Mouse (Mus musculus) thymus, postnatal 36 days (tissue): ENCODE results near the gene Wnt10b.
A peak's percentile ranks its signal among the peaks of the same experiment; 100 is the strongest.
"Not testable (repeated sequence)": the region's sequence is repeated elsewhere in the genome, so short reads cannot be mapped to it uniquely, and the experiment has no call there.

Experiments used
- DNase-seq, 2 experiments: peaks; one replicate each; pipeline ENCODE4 v3.0.0; 2022; ENCODE audit warnings: mixed read lengths in 2 of 2

Gene Wnt10b

DNA sequence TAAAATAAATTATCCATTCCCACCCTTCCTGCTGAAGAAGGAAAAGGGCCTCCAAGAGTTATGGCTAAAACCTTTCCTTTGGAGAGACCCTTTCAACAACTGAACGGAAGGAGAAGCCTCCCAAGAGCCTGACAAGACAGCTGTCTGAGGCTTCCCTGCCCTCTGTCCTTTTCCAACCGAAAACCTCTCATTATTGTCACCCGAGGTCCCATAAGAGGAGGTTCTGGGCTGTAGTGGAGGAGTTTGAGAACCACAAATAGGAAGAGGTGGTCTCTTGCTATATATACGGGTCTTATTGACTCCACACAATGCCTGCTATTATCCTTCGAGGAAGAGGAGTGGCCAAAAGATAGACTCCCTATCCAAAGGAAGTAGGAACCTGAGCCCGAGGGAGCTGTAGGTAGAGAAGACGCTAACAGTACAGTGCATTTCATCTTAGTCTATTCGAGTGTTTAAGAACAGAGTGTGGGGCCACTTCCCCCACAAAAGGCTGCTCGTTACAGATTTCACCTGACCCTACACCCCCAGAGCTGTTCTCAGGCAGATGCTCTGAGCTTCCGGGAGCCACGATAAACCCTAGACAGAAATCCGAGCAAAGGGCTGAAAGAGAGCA, 6.0 kb downstream of the Wnt10b start:
- DNase-seq, result no peak

DNA sequence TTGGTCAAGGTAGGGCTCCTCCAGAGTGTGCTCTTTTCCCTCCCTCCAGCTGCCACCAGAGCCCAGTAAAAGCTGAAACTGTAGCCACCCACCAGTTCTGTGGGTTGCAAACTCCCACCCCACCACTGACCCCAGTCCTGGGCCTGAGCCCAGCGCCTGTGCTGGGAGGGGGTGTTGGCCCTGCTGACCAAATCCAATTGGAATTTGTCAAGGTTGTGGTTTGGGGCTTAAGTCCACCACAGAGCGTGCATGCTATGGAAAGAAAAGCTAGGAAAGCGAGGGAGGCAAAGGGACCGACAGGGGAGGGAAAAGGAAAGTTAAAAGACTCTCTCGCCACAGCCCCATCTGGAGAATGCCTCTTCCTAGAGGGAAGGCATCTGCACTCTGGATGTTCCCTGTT, 9.7 kb downstream of the Wnt10b start:
- no peak for DNase-seq

DNA sequence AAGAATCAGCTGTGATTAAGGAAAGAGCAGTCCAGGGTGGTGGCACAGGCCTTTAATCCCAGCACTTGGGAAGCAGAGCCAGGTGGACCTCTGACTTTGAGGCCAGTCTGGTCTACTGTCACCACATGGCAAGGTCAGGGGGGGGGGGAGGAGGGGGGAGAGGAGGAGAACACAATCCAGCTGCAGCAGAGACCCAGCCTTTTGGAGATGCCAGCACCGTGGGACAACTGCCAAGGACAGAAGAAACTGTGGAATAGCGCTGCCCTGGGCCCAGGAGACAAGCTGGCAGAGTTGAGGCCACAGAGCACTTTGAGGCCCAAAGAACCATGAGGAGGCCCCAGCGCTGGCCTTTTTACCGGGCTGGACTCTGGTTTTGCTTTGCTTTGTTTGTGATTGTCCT, 12.0 kb downstream of the Wnt10b start:
- DNase-seq, result no peak

DNA sequence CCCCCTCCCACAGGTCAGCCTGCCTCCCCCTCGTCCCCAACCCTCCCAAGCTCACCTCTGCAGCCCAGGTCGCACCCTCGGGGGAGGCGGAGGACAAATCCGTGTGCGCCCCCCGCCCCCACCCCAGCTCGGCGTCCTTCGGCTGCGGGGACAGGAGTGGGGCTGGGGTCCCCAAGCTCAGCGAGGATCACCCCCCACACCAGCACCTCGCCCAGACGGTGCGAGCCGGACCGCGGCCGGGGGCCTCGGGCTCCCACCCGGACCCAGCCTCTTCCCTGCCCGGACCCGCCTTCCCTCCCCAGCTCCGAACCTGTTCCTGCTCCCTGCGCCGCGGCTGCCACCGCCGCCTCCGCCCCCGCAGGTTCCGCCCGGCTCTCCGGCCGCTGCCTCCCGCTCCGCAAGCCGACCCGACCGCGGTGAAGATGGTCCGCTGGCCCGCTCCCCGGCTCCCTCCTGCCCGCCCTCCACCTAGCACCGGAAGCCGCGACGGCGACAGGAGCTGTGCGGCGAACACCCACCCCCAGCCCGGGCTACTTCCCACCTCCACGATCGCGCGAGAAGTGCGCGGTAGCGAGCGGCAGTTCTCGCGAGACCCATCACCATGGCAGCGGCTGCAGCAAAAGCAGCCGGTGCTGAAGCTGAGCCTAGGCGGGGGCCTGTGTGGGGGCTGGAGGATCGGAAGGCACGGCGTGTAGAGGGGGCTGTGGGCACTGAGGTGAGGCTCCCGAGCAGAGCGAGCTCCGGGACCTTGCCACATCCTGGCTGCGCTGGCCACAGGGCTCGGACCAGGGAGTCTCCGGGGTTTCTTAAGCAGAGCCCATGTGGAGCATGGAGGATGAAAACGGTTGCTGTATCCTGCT, 15.1 kb downstream of the Wnt10b start, which contains the start of gene Arf3:
Gene Arf3 (minus strand): TSS at position 545 of the 860 bp plus-strand sequence.
- DNase-seq, result peak; percentile 98 to 99

DNA sequence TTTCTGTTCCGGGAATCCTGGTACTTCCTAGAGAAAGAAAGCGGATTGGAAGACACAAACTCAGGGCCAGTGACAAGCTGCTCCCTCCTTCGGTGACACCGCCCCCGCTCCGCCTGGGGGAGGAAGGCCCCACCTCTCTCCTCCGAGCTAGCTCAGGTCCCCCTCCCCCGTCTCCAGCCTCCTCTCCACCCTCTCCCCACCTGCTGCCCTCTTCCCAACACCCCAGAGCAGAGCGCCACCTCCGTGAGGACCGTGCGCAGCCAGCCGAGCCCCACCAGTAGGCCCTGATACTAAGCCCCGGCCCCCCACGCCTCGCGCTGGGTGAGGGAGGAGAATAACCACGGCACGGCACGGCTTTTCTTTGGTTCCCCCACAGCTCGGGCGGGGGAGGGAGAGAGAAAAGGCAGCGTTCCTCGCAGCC, 15.7 kb downstream of the Wnt10b start:
- DNase-seq, result peak; percentile 81 to 88

DNA sequence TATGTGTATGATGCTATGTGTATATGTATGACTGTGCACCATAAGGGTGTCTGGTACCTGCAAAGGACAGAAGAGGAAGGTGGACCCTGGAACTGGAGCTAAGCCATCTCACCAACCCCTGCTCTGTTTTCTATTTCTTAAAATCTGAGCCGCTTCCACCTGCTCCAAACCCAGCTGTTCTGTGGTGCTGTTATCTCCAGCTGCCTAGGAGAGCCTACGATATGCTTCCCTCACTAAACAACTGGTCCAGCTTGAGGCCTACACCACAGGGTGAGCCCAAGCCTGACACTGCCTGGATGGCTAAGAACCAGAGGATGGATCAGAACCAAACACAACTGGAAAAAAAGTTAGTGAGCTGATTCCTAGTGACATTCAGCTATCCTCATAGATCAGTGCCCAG, 23.8 kb downstream of the Wnt10b start:
- DNase-seq, result no peak

DNA sequence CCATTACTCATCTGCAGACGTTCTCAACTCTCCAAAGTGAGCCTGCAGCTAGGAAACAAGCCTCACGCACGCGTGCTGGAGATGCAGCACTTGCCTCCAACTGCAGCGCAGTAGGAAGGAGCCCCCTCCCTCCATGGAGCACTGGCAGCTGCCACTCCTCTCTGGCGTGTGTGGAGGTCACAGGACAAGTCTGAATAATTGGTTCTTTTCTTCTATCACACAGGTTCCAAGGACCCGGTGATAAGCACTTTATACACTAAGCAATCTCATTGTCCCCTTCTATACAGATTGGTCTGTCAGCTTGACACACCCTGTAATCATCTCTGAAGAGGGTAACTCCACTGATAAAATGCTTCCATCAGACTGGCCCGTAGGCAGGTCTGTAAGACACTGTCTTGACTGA, 24.9 kb downstream of the Wnt10b start:
- no peak for DNase-seq

DNA sequence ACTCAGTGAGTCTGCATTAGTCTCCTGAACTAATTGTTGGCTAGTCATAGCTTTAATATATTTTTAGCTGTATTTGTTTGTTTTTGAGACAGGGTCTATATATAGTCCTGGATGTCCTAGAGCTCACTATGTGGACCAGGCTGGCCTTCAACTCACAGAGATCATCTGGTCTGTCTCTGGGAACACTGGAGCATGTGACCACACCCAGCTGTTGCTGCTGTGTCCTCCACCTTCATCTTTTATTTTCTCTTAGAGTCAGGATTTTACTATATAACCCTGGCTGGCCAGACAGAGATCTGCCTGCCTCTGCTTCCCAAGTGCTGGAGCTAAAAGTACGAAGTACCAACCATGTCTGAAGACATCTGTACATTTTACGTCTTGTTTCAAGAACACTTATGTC, 28.9 kb downstream of the Wnt10b start:
- DNase-seq, result no peak

DNA sequence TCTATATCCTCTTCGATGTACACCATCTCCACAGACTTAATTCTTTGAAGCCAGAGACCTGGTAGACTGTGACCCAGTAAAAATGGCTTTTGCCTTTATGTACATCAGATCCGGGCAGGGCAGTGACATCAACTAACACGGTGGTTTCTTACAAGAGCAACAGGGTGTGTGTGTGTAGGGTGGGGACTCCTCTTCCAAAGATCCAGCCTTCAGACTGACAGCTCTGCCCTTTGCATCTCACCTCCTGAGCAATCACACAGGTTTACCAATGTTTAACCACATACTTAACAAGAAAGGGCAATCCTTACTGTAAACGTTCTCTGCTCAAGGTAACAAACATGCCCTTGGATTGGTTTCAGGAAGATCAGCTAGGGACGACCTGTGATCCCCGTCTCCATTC, 30.7 kb downstream of the Wnt10b start:
- DNase-seq, result no peak

DNA sequence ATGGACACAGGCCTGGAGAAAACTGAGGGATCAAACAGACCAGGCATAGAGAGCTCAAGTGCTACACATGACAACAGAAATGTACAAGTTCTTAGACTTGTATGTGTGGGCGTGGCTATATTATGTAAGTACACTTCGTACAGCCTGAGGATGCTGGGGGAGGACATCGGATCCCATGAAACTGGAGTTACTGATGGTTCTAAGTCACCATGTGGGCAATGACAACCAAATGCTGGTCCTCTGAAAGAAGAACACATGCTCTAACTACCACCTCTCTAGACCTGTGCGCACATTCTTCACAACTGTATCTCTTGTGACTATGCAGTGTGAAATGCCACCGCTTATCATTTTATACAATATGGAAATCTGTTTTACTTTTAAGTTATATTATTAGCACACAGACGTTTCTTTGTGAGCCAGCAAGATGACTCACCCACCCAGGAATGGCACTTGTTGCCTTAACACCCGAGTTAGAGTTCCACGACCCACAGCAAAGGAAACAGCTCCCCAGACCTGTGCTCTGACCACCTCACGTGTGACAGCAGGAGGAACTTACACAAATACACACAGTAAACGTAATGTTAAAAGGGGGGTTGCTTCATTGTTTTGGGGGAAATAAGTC, 31.5 kb downstream of the Wnt10b start:
- DNase-seq, result no peak

DNA sequence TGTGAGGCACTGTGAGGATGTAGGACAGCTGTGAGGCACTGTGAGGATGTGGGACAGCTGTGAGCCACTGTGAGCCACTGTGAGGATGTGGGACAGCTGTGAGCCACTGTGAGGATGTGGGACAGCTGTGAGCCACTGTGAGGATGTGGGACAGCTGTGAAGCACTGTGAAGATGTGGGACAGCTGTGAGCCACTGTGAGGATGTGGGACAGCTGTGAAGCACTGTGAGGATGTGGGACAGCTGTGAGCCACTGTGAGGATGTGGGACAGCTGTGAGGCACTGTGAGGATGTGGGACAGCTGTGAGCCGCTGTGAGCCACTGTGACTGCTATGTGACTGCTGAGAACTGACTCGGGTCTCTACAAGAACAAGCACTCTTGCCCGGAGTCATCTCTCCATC, 34.1 kb downstream of the Wnt10b start:
- not testable (repeated sequence) for DNase-seq

DNA sequence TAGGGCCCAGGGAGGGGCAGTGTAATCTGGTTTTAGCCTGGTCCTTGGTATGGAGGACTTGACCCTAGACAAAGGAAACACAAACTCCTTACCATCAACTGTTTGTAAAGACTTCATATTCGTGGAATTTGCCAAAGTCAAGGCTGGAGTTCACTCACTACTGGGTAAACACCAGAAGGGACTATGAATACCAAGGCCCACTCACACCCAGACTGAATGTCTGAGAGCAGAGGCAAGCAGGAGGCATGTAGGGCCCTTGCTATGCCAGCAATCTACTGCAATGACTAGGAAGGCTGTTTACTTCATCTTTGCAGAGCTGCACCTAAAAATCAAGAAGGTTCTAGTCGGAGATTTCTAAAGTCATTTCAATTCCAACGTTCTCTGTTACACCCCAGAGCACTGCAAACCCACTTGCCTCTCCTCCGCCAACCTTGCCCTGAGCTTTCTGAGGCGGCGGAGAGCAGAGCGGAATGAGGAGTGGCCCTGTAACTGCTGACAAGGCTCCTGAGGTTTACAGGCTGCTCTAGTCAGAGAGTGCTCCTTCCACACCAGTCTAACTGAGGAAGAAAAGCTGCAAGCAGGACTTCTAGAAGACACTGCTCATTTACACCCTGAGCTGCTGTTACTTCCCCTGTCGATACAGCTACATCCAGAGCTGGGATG, 35.1 kb downstream of the Wnt10b start:
- no peak for DNase-seq

DNA sequence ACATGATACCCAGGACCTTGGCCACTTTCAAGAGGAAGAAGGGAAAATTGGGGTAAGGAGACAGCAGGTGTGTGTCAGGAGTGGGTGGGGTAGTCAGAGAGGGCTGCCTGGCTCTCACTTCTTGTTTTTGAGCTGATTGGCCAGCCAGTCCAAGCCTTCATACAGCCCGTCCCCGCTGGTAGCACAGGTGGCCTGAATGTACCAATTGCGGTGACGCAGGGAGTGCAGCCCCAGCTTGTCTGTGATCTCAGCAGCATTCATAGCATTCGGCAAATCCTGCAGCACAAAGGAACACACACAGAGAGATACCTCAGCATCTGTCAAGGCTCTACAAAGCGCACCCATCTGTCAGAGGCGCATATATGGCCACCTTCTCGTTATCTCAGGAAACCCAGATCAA, 37.7 kb downstream of the Wnt10b start:
- no peak for DNase-seq

DNA sequence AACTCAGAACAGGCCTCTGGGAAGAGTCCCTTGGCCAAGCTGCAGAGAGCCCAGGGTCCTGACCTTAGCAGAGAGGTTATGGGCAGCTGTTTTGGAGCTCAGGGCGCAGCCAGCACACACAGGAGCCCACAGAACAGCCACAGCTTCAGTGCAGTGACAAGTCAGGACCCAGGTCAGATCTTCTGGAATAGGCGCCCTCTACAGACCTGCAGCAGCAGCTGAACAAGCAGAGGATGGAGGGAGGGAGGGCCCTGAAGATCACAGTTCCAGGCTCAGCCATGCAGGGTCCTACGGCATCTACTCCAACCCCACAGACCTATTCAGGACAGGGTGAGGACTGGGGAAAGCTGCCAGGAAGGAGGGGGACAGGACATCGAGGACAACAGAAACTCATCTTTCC, 39.2 kb downstream of the Wnt10b start:
- no peak for DNase-seq

DNA sequence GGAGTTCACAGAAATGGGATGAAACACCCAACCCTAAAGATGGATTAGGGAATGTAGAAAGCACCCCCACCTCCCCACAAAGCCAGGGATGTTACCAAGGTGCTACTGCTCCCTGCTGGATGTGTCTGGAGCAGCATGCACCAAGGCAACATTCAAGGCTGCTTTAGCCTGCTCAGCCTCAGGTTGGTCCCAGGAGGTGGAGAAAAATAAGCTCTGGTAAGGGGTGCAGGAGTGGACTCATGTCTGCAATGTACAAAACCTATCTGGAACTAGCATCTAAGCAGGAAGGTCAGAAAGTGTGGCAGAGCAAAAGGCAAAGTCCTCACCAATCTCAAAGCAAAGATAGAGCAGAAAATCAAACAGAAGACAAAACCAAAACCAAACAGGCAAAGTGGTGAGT, 40.1 kb downstream of the Wnt10b start:
- DNase-seq, result peak in 1 of 2 experiments; percentile 21

DNA sequence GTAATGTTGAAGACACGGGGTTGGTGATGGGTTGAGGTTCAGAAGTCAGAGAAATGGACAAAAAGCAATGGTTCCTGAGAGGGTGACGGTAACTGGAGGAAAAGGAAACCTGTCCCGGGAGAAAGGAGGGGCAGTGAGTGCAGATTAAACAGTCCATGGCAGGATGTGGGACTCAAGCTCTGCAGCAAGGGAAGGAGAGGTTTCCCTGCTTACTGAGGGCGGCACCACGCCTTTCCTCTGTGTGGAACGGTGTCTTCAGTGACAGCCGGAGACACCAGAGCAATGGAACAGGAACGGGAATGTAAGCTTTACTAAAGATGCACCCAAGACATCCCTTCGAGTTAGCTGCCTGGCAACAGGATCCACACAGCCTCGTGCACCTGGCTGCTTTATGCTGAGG, 41.4 kb downstream of the Wnt10b start:
- no peak for DNase-seq

DNA sequence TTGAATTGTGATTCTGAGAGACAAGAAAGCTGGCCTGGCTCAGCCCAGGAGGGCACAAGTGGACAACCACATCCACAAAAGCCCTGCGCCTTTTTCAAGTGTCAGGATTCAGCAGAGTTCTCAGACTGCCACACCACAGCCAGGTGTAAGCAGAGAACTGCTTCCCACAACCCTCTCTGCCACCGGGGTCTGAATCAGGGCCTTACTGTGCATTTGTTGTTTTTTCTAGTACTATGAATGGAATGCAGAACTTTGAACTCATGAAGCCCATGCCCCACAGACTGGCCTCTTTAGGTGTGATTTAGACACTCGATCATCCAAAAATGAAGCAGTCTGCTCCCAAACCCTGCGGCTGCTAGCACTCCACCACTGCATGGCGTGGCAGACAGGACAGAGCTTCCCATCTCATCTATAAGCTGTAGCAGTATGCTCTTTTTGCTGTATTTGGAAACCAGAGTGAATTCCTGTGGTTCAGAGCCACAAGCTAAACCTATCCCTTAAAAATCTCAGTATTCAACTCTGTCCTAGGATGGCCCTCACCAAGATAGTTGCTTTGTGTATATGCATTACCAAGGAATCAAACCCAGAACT, 43.9 kb downstream of the Wnt10b start:
- DNase-seq, result no peak

DNA sequence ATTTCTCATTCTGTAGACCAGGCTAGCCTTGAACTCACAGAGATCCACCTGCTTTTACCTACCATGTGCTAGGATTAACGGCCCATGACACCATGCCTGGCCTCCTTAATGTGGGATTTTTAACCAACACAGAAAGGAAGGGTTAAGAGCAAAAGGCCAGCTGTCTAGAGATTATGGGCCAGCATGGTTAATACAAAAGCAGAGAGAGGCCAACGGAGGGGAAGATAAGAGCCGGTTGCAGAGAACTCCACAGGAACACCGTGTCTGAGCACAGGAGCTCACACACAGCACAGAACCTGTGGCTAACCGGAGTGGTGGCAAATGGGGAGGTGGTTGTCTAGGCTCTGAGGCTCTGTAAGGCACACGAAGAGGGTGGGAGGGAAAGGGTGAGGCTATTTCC, 44.6 kb downstream of the Wnt10b start:
- DNase-seq, result no peak

DNA sequence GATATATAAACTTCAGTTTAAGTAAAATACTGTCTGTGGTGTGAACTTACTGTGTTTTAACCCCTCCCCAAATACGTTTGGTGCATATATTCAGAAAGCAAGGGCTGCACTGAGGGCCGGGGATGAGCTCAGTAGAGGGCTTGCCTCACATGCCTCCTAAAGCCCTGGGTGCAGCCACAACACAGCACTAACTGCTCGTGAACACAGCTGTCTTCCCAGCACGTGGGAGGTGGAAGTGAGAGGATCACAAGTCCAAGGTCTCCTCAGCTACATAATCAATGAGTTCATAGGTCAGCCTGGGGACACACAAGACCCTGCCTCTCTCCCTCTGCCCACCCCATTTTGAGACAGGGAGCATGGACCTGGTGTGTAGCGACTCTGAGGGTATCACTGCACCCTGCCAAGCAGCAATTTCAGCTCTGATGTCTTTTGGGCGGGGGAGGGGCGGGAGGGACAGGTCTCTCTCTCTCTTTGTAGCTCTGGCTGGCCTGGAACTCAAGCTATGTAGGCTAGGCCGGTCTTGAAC, 45.9 kb downstream of the Wnt10b start:
- DNase-seq, result no peak

DNA sequence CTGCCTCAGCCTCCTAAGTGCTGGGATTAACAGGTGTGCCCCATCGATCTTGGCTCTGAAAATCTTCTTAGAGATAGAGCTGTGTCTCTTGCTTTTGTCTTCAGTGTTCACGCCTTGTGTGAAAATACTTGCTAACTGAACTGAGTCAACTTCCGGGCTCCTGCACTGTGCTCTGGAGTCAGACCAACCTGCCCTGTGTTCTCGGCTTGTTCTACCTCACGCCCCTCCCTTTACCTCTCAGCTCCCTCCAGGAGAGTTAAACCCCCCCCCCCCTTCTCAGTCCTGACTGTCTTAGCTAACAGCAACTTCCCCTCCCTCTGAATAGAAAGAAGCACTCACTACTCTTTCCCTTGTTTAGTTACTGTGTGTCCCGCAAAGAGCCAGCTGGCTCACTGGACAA, 47.2 kb downstream of the Wnt10b start:
- no peak for DNase-seq

DNA sequence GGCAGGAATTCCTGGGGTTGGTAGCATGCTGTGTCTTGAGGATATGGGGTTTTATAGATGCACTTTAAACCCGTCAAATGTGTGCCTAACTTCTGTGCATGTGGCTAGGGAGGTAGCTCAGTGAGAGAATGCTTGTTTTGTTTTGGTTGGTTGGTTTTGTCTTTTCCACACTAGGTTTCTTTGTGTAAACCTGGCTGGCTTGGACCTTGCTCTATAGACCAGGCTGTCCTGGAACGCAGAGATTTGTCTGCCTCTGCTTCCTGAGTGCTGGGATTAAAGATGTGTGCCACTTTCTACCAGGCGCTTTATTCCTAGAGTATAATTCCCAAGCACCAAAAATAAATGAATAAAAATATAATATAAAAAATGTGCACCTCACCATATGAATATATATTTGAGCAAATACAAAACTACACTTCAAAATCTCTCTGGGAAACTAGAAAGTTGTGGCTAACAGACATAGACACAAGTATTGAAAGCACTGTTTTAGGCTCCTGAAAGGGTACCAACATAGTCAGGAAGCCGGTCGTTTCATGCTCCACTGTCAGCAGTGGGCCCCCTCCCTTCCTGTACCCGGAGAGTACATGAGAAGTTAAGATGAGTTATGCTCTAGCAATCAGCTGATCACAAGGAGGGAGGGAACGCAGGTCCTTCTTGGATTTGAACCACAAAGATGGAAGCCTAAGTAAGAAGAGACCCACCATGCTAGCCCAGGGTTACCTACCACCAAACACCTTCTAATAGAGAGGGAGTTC, 48.0 kb downstream of the Wnt10b start:
- DNase-seq, result no peak

DNA sequence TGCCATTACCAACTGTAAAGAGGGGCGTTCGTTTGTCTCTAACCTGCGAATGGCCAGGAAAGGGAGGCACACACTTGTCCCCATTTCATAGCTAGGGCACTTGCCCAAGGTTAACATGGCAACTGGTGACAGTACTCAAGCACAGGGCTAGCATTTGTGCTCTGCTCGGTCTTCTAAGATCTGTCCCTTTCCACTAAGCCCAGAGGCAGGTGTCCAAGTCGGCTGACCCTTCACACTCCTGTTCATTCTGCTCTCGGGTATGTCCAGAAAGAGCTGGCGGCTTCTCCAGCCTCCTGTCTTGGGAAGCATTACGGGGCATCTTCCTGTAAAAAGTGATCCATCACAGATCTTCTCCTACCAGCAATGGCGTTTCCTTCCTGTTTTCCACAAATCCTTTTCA, 49.6 kb downstream of the Wnt10b start:
- no peak for DNase-seq
